Comparison of ENCODE assay signal across 13 mouse cellular contexts in the genomic region with DNA sequence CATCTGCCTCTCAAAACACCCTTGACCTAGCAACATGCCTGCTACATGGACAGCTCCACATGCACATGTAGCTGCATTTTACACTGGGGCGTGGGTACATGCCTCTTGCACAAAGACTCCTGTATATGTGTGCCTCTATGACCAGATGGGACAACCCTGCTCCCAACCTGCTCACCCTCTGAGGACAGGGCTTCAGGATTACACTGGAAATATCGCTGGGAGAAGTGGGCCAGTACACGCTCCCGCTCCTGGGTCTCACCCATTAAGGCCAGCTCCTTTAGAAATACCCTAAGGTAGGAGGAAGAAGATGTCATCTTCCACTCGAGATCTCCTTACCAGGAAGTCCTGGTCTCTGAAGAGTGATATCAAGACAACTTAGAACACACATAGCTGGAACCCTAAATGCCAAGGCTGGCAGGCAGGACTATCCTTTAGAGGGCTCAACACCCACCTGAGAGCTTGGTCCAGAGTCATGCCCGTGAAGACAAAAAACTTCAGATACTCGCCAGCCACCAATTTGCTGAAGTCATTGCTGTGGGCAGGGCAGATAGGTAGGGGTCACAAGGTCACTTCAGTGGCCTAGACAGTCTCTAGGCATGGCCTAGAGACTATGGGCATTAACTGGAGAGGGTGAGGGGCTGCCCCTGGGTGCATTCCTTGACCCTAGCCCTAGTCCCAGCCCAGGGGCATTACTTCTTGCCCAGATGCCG. TPM values are rescaled to one million over a fixed set of nuclear protein-coding genes. Genes with fewer than 3 reads are reported as not detected.
A peak's percentile ranks its signal among the peaks of the same experiment; 100 is the strongest.
DNase-seq lines count a peak whose midpoint lies in the region; ATAC-seq and TF ChIP-seq lines count a peak whose summit lies in the region.
"Had no signal": no experiment of that assay in that cellular context is flagged by ENCODE, and none has a peak within 500 bp of the region (broad histone marks: within the 10 kb centered on the region; RNA-seq: fewer than 3 reads in every experiment).

No protein-coding gene starts in this region.

- peak overlapping the region; percentile 73 for H3K27ac ChIP-seq in cerebellum, adult 2 months (ENCODE audit: insufficient read depth, low read length)
- H3K27ac ChIP-seq in midbrain, embryonic 11.5 days (ENCODE audit: low read depth, low read length), result no peak overlapping the region
- H3K27ac ChIP-seq in limb, embryonic 10.5 days, result no peak overlapping the region
- H3K27ac ChIP-seq: embryonic facial prominence, embryonic 12.5 days; liver, embryonic 15.5 days had no signal

- peaks cover 61% of the 10 kb centered on the region for H3K4me1 ChIP-seq in cerebellum, adult 2 months (ENCODE audit: control insufficient read depth, insufficient read depth, low read length)
- H3K4me1 ChIP-seq in midbrain, embryonic 11.5 days (ENCODE audit: control insufficient read depth, insufficient read depth, low read length), result peaks cover 37% of the 10 kb centered on the region
- peaks cover 37% of the 10 kb centered on the region for H3K4me1 ChIP-seq in limb, embryonic 10.5 days

- no peaks in the 10 kb centered on the region for H3K9me3 ChIP-seq in midbrain, embryonic 11.5 days (ENCODE audit: control insufficient read depth, low read length)
- H3K9me3 ChIP-seq in limb, embryonic 10.5 days (replicated peaks), result no peaks in the 10 kb centered on the region
- H3K9me3 ChIP-seq: embryonic facial prominence, embryonic 12.5 days; liver, embryonic 15.5 days; neural tube, embryonic 15.5 days had no signal

- no peak overlapping the region for H3K4me3 ChIP-seq in cerebellum, adult 2 months (replicated peaks; ENCODE audit: insufficient read depth, low read depth, low read length)
- H3K4me3 ChIP-seq in midbrain, embryonic 11.5 days (ENCODE audit: low read depth, low read length), result no peak overlapping the region
- no peak overlapping the region for H3K4me3 ChIP-seq in limb, embryonic 10.5 days
- H3K4me3 ChIP-seq: embryonic facial prominence, embryonic 12.5 days; liver, embryonic 15.5 days; neural tube, embryonic 15.5 days had no signal

- 82% methylated on average over 8 of the region's 8 CpGs for WGBS in cerebellum, adult 2 months
- 83% methylated on average over 8 of the region's 8 CpGs for WGBS in midbrain, embryonic 11.5 days
- 86% methylated on average over 8 of the region's 8 CpGs for WGBS in limb, embryonic 10.5 days

- no peak overlapping the region for H3K9ac ChIP-seq in midbrain, embryonic 11.5 days (ENCODE audit: low read length)
- H3K9ac ChIP-seq: embryonic facial prominence, embryonic 12.5 days; liver, embryonic 15.5 days had no signal

- no peaks in the 10 kb centered on the region for H3K36me3 ChIP-seq in midbrain, embryonic 11.5 days (ENCODE audit: control insufficient read depth, insufficient read depth, low read length)
- H3K36me3 ChIP-seq in limb, embryonic 10.5 days, result no peaks in the 10 kb centered on the region
- H3K36me3 ChIP-seq: embryonic facial prominence, embryonic 12.5 days; liver, embryonic 15.5 days; neural tube, embryonic 15.5 days had no signal

- TF ChIP-seq CTCF in cerebellum, adult 2 months (IDR thresholded peaks at IDR 0.05; ENCODE audit: borderline replicate concordance, insufficient read depth, low read depth, low read length), result no peak

- H3K27me3 ChIP-seq in cerebellum, adult 2 months (ENCODE audit: control insufficient read depth, insufficient read depth, low read length), result no peaks in the 10 kb centered on the region
- peaks cover 60% of the 10 kb centered on the region for H3K27me3 ChIP-seq in midbrain, embryonic 11.5 days (ENCODE audit: control insufficient read depth, insufficient read depth, low read length)
- peaks cover 100% of the 10 kb centered on the region for H3K27me3 ChIP-seq in limb, embryonic 10.5 days (ENCODE audit: low read depth, poor library complexity, severe bottlenecking)

- H3K4me2 ChIP-seq in midbrain, embryonic 11.5 days, result no peak overlapping the region
- H3K4me2 ChIP-seq: embryonic facial prominence, embryonic 12.5 days; liver, embryonic 15.5 days had no signal

- peak; percentile 41 for DNase-seq in cerebellum, adult 11-12 months
- no peak for DNase-seq in cerebellum, postnatal 4 days (ENCODE audit: low spot score in 2 of 2)
- peak; percentile 4 for DNase-seq in kidney, postnatal 10 days
- DNase-seq in kidney, adult 11 months, result no peak
- DNase-seq in cerebellum, adult 2 months, result peak; percentile 29 to 36
- DNase-seq in midbrain, embryonic 11.5 days (ENCODE audit: low spot score, missing footprints), result peak; percentile 83
- no peak for DNase-seq in limb, embryonic 10.5 days (ENCODE audit: low spot score)
- DNase-seq in Muller cell, postnatal 12 days (ENCODE audit: inconsistent ontology term), result no peak

- no peak for TF ChIP-seq POLR2A in cerebellum, adult 2 months (IDR thresholded peaks at IDR 0.05; ENCODE audit: borderline replicate concordance, insufficient read depth, low read length)

- no peak for ATAC-seq in midbrain, embryonic 11.5 days (ENCODE audit: low FRiP score)
- ATAC-seq: activated CD4-positive, CD25-positive, alpha-beta regulatory T cell, adult 4 months; intestine, postnatal 0 days had no signal

RNA-seq across cellular contexts. Expression of a gene that starts 6.7 kb away (rescaled TPM):
- polyA plus RNA-seq in cerebellum, adult 2 months (2012; rRNA removed), result 194 and 207 TPM in 2 replicates
- 10.7 and 11.0 TPM in 2 replicates for polyA plus RNA-seq in midbrain, embryonic 11.5 days (2014; fragmentation: Nextera tagmentation; extraction: Ambion mirVana)
- 1.4 and 1.8 TPM in 2 replicates for polyA plus RNA-seq in limb, embryonic 10.5 days (2016; fragmentation: Nextera tagmentation; extraction: Ambion mirVana)

RNA-seq across cellular contexts. Expression of a gene that starts 7.8 kb away (rescaled TPM):
- 38.8 and 41.7 TPM in 2 replicates for polyA plus RNA-seq in cerebellum, adult 2 months (2012; rRNA removed)
- 20.0 and 25.5 TPM in 2 replicates for polyA plus RNA-seq in midbrain, embryonic 11.5 days (2014; fragmentation: Nextera tagmentation; extraction: Ambion mirVana)
- polyA plus RNA-seq in limb, embryonic 10.5 days (2016; fragmentation: Nextera tagmentation; extraction: Ambion mirVana), result 12.2 and 13.0 TPM in 2 replicates

RNA-seq across cellular contexts. Expression of a gene that starts 16.1 kb away (rescaled TPM):
- 4.2 TPM in 2 replicates for polyA plus RNA-seq in cerebellum, adult 2 months (2012; rRNA removed)
- polyA plus RNA-seq in midbrain, embryonic 11.5 days (2014; fragmentation: Nextera tagmentation; extraction: Ambion mirVana), result 3.2 and 3.9 TPM in 2 replicates
- 4.5 and 5.8 TPM in 2 replicates for polyA plus RNA-seq in limb, embryonic 10.5 days (2016; fragmentation: Nextera tagmentation; extraction: Ambion mirVana)

RNA-seq across cellular contexts. Expression of a gene that starts 18.3 kb away (rescaled TPM):
- 258 and 262 TPM in 2 replicates for polyA plus RNA-seq in cerebellum, adult 2 months (2012; rRNA removed)
- polyA plus RNA-seq in midbrain, embryonic 11.5 days (2014; fragmentation: Nextera tagmentation; extraction: Ambion mirVana), result 215 and 221 TPM in 2 replicates
- 150 and 183 TPM in 2 replicates for polyA plus RNA-seq in limb, embryonic 10.5 days (2016; fragmentation: Nextera tagmentation; extraction: Ambion mirVana)

RNA-seq across cellular contexts. Expression of a gene that starts 20.7 kb away (rescaled TPM):
- 32.3 and 32.9 TPM in 2 replicates for polyA plus RNA-seq in cerebellum, adult 2 months (2012; rRNA removed)
- 4.3 and 5.5 TPM in 2 replicates for polyA plus RNA-seq in midbrain, embryonic 11.5 days (2014; fragmentation: Nextera tagmentation; extraction: Ambion mirVana)
- polyA plus RNA-seq in limb, embryonic 10.5 days (2016; fragmentation: Nextera tagmentation; extraction: Ambion mirVana), result 7.7 and 8.1 TPM in 2 replicates

Comparison
In these comparisons a context has a peak if more than half of its experiments do, and no peak if none do; other contexts are left out.
1. DNase-seq: peak in cerebellum, adult 11-12 months (single experiment), kidney, postnatal 10 days (single experiment), cerebellum, adult 2 months (2 of 2) and midbrain, embryonic 11.5 days (single experiment); none in cerebellum, postnatal 4 days (0 of 2), kidney, adult 11 months (single experiment), limb, embryonic 10.5 days (single experiment) and Muller cell, postnatal 12 days (single experiment).
2. RNA of a gene that starts 6.7 kb away (polyA plus RNA-seq): 194 to 207 TPM in cerebellum, adult 2 months; 10.7 to 11.0 TPM in midbrain, embryonic 11.5 days and 1.4 to 1.8 TPM in limb, embryonic 10.5 days; every median in the first group is over 10 times any median in the second.